Mouse (Mus musculus) hindbrain, embryonic 16.5 days (tissue): ENCODE measurements around the gene Clec1b. TPM values are rescaled to one million over a fixed set of nuclear protein-coding genes. Genes with fewer than 3 reads are reported as not detected.

Source experiments
- ATAC-seq: fragments of 200-750 bp; cut with Nextera tagmentation; 2 replicates; pipeline ENCODE4 v1.8.0; 2017; ENCODE audit warnings: moderate TSS enrichment, moderate library complexity
- H3K27ac ChIP-seq: fragments of 300-500 bp; sonication (generic); 2 replicates; pipeline ENCODE4 v1.5.1; 2014; ENCODE audit warnings: low read depth, mild to moderate bottlenecking, control low read depth, low read length, moderate library complexity
- H3K27me3 ChIP-seq: fragments of 300-500 bp; sonication (generic); replicated peaks from 2 replicates; pipeline ENCODE4 v1.6.1; 2014; ENCODE audit warnings: low read length; ENCODE audit not compliant: control insufficient read depth, insufficient read depth
- H3K36me3 ChIP-seq: fragments of 300-500 bp; sonication (generic); 2 replicates; pipeline ENCODE4 v1.6.1; 2014; ENCODE audit warnings: mild to moderate bottlenecking, low read length, moderate library complexity, mixed read lengths; ENCODE audit not compliant: control insufficient read depth, insufficient read depth
- H3K4me1 ChIP-seq: fragments of 300-500 bp; sonication (generic); 2 replicates; pipeline ENCODE4 v1.6.1; 2014; ENCODE audit warnings: low read depth, low read length; ENCODE audit not compliant: control insufficient read depth, insufficient read depth
- H3K4me2 ChIP-seq: fragments of 300-500 bp; sonication (generic); 2 replicates; pipeline ENCODE4 v1.6.1; 2014; ENCODE audit warnings: mild to moderate bottlenecking, low read length, control low read depth, moderate library complexity
- H3K4me3 ChIP-seq: fragments of 300-500 bp; sonication (generic); 2 replicates; pipeline ENCODE4 v1.5.1; 2014; ENCODE audit warnings: mild to moderate bottlenecking, low read length, control low read depth, moderate library complexity
- H3K9ac ChIP-seq: fragments of 300-500 bp; sonication (generic); 2 replicates; pipeline ENCODE4 v1.6.1; 2014; ENCODE audit warnings: low read depth, mild to moderate bottlenecking, control low read depth, low read length, moderate library complexity
- H3K9me3 ChIP-seq: fragments of 300-500 bp; sonication (generic); 2 replicates; pipeline ENCODE4 v1.6.1; 2014; ENCODE audit warnings: mild to moderate bottlenecking, low read length, moderate library complexity; ENCODE audit not compliant: control insufficient read depth
- WGBS: fragments of 180-500 bp; shearing (Covaris S2); extraction: QIAGEN DNeasy Blood & Tissue Kit; methylation state at CpG from one replicate; pipeline ENCODE4 v1.1.7; 2014; 5-methylcytosine and 5-hydroxymethylcytosine counted together
- polyA plus RNA-seq: library from polyadenylated mRNA; unstranded; fragments of >200 nt; fragmentation: Nextera tagmentation; extraction: Ambion mirVana; gene quantifications from 2 replicates; pipeline ENCODE4 v1.2.1, GENCODE M21; 2015

Gene Clec1b
- polyA plus RNA-seq, 1 experiment from 2014 or later, result 0.73 TPM

DNA sequence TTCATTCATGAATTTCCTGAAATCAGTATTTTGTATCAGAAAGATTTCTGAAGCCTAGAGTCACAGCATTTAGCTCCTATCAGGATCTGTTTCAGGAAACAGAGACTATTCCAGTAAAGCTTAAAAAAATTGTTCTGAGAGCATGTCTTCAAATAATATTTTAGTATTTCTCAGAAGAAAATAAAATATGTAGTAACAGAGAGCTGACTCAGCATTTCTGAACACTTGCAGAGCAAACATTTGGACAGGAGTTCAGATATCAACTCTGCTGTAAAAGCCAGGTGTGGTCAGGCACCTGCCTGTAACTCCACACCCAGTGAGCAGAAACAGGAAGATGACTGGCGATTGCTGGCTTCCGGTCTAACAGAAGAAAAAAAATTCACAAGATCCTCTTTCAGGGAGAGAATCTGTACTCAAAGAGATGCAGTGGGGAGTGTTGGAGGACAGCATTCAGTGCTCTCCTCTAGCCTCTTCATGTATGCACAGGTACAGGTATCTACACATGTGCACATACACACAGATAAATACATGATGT is 22.1 kb upstream of the Clec1b start:
- Histone ChIP-seq H3K9ac (no peak overlapping the region), H3K4me2 (no peak overlapping the region), H3K4me1 (no peaks in the 10 kb centered on the region), H3K36me3 (no peaks in the 10 kb centered on the region), H3K27me3 (no peaks in the 10 kb centered on the region), H3K27ac (no peak overlapping the region), H3K4me3 (no peak overlapping the region), H3K9me3 (no peaks in the 10 kb centered on the region)
- WGBS, result 88% methylated on average over 2 of the region's 2 CpGs
- ATAC-seq, result no peak

DNA sequence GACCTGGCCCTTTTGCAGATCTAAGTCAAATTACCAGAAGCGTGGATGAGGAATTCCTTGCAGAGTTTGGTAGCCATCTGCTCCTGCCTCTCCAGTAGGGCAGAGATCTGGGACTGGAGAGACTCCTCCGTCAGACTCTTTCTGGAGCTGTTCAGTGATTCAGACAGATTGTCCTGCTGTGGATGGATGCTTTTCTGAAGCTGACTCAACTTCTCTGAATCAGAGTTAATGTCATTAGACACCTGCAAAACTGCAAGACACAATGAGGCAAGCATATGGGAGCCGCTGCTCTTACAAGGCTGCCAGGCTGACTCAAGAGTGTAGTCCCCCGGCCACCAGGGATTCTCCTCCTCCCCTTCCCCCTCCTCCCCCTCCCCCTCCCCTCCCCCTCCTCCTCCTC is 16.6 kb upstream of the Clec1b start:
- Histone ChIP-seq H3K9ac (no peak overlapping the region), H3K36me3 (no peaks in the 10 kb centered on the region), H3K4me2 (no peak overlapping the region), H3K9me3 (no peaks in the 10 kb centered on the region), H3K27ac (no peak overlapping the region), H3K4me3 (no peak overlapping the region), H3K27me3 (no peaks in the 10 kb centered on the region), H3K4me1 (no peaks in the 10 kb centered on the region)
- WGBS, result 48% methylated on average over 3 of the region's 4 CpGs
- peak; percentile 73; the same call in 1 of the 2 replicates for ATAC-seq

GRCm38 (mm10) chr6:129381736-129382135 is 15.4 kb upstream of the Clec1b start:
- WGBS, result 72% methylated on average over 1 of the region's 1 CpGs
- no peaks in the 10 kb centered on the region for H3K9me3 ChIP-seq
- no peak overlapping the region for H3K27ac ChIP-seq
- no peak overlapping the region for H3K4me3 ChIP-seq
- no peak overlapping the region for H3K9ac ChIP-seq
- no peak for ATAC-seq
- no peaks in the 10 kb centered on the region for H3K36me3 ChIP-seq
- no peaks in the 10 kb centered on the region for H3K4me1 ChIP-seq
- H3K4me2 ChIP-seq, result no peak overlapping the region
- H3K27me3 ChIP-seq, result no peaks in the 10 kb centered on the region

GRCm38 (mm10) chr6:129383466-129383865 is 13.6 kb upstream of the Clec1b start:
- WGBS, result 86% methylated on average over 3 of the region's 3 CpGs
- Histone ChIP-seq H3K4me2 (no peak overlapping the region), H3K4me1 (no peaks in the 10 kb centered on the region), H3K9ac (no peak overlapping the region), H3K27ac (no peak overlapping the region), H3K9me3 (no peaks in the 10 kb centered on the region), H3K4me3 (no peak overlapping the region), H3K27me3 (no peaks in the 10 kb centered on the region), H3K36me3 (no peaks in the 10 kb centered on the region)
- no peak for ATAC-seq

- Histone ChIP-seq H3K27ac (no peak overlapping the region), H3K9me3 (no peaks in the 10 kb centered on the region), H3K4me2 (no peak overlapping the region), H3K27me3 (no peaks in the 10 kb centered on the region), H3K36me3 (no peaks in the 10 kb centered on the region), H3K9ac (no peak overlapping the region), H3K4me1 (no peaks in the 10 kb centered on the region), H3K4me3 (no peak overlapping the region)
- 51% methylated on average over 4 of the region's 4 CpGs for WGBS
- ATAC-seq, result peak; percentile 77; the same call in 1 of the 2 replicates
These were observed 12.1 kb upstream of the Clec1b start for GRCm38 (mm10) chr6:129385000-129385399.

- Histone ChIP-seq H3K27ac (no peak within 1 kb of the TSS), H3K36me3 (no peaks in the 10 kb centered on the region), H3K4me1 (no peaks in the 10 kb centered on the region), H3K9me3 (no peaks in the 10 kb centered on the region), H3K27me3 (no peaks in the 10 kb centered on the region), H3K4me3 (no peak within 1 kb of the TSS), H3K9ac (no peak within 1 kb of the TSS), H3K4me2 (no peak within 1 kb of the TSS)
- WGBS, result 57% methylated on average over 2 of the region's 2 CpGs
- no peak for ATAC-seq
These were observed 11.3 kb upstream of the Clec1b start, which contains the start of gene Clec12b for GRCm38 (mm10) chr6:129385774-129386173. Gene Clec12b (minus strand): TSS chr6:129385874.

DNA sequence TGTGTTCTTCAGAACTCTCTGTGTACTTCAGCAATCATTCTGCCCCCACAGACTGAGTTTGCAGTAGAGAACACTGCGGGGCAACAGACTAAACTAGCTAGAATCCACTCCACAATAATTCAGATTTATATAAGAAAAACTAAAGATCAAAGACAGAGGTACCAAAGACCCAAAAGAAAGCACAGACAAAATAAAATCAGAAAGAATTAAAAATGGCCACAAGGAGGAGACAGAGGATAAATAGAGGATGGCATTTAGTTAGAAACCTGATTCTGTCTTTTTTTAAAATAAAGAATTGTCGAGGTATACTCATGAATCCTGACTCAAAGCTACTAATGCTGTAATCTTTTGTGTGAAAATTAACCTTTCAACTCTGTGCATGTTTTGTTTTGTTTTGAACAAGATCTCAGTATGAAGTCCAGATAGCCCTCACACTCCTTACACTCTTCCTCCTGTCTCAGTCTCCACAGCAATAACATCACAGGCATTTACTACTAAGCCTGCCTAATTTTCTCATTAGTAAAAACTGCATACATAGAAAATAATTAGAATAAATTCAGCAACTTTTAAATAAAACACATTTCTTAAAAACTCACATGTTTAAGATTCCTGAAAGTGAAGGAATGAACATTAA is 3.9 kb upstream of the Clec1b start:
- Histone ChIP-seq H3K9me3 (no peaks in the 10 kb centered on the region), H3K4me1 (no peaks in the 10 kb centered on the region), H3K27me3 (no peaks in the 10 kb centered on the region), H3K36me3 (no peaks in the 10 kb centered on the region), H3K4me3 (no peak overlapping the region), H3K9ac (no peak overlapping the region), H3K27ac (no peak overlapping the region), H3K4me2 (no peak overlapping the region)
- ATAC-seq, result peak; percentile 69; the same call in 1 of the 2 replicates
- 37% methylated on average over 2 of the region's 2 CpGs for WGBS

DNA sequence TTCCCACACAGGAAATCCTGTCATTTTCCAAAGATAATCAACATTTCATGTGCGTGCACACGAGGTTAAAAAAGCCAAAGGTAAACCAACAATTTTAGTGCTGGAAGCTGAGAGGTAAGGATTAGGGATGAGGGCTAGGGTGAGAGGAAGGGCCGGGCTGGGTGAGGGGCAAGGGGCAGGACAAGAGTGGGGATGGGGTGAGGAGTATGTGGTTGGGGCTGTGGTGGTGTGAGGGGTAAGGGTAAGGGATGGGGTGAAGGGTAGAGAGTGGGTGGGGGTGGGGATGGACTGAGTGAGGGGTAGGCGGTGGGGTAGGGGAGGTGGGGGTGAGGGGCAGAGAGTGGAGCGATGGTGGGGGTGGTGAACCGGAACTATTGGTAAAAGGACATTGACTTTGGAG is 3.4 kb upstream of the Clec1b start:
- 84% methylated on average over 6 of the region's 6 CpGs for WGBS
- H3K36me3 ChIP-seq, result no peaks in the 10 kb centered on the region
- H3K9ac ChIP-seq, result no peak overlapping the region
- H3K4me2 ChIP-seq, result no peak overlapping the region
- H3K4me1 ChIP-seq, result no peaks in the 10 kb centered on the region
- no peak overlapping the region for H3K4me3 ChIP-seq
- H3K9me3 ChIP-seq, result no peaks in the 10 kb centered on the region
- ATAC-seq, result no peak
- H3K27me3 ChIP-seq, result no peaks in the 10 kb centered on the region
- no peak overlapping the region for H3K27ac ChIP-seq

- no peak overlapping the region for H3K4me3 ChIP-seq
- WGBS, result 54% methylated on average over 6 of the region's 6 CpGs
These were observed 2.8 kb downstream of the Clec1b start for GRCm38 (mm10) chr6:129399945-129400344.

More at GRCm38 (mm10) chr6:129399945-129400344, 2.8 kb downstream of the Clec1b start:
- Histone ChIP-seq H3K27me3 (no peaks in the 10 kb centered on the region), H3K4me1 (no peaks in the 10 kb centered on the region), H3K9ac (no peak overlapping the region), H3K9me3 (no peaks in the 10 kb centered on the region), H3K4me2 (no peak overlapping the region), H3K27ac (no peak overlapping the region), H3K36me3 (no peaks in the 10 kb centered on the region)
- ATAC-seq, result no peak
